Mouse (Mus musculus): ENCODE measurements around the gene Slc2a13.

DNA sequence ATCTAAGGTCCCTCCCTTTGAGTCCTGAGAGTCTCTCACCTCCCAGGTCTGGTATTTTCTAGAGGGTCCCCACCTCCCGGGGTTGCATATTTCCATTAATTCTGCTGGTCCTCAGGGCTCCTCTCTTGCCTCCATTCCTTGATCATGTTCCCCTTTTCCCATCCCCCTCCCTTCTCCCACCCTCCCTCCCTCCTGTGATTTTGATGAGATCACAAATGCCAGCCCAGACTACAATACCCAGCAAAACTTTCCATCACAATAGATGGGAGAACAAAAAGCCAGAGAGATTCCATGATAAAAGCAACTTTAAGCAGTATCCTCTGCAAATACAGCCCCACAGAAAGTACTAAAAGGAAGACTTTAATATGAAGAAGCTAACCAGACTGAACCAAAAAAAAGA, 309.1 kb downstream of the Slc2a13 start:
- TF ChIP-seq CTCF (conservative IDR thresholded peaks at IDR 0.05; ENCODE audit: low read length): no peak
- no peak for TF ChIP-seq NANOG (IDR thresholded peaks at IDR 0.05; ENCODE audit: borderline replicate concordance, low read length)
